Mouse (Mus musculus): ENCODE data around the gene Sct.

GRCm38 (mm10) chr7:141328373-141328990 lies 49.5 kb upstream of the Sct start:
- no peak for TF ChIP-seq POLR2A (IDR thresholded peaks at IDR 0.05; ENCODE audit: insufficient read length, low read depth)
- no peak for TF ChIP-seq POLR2AphosphoS2 (IDR thresholded peaks at IDR 0.05; ENCODE audit: insufficient read length, low read depth)
- no peak for TF ChIP-seq MAX (IDR thresholded peaks at IDR 0.05; ENCODE audit: low read depth)
- TF ChIP-seq TCF12 (IDR thresholded peaks at IDR 0.05; ENCODE audit: insufficient read depth, poor library complexity, severe bottlenecking) = no peak
- TF ChIP-seq CEBPB (IDR thresholded peaks at IDR 0.05; ENCODE audit: insufficient read depth, poor library complexity, severe bottlenecking) = no peak
- TF ChIP-seq REST (IDR thresholded peaks at IDR 0.05; ENCODE audit: insufficient read depth, insufficient read length) = no peak

Data from myocyte (in vitro differentiated cells).